Comparison of ENCODE assay signal across 7 mouse cellular contexts in genomic region chr7:139213751-139214150, GRCm38 (mm10). TPM values are rescaled to one million over a fixed set of nuclear protein-coding genes. Genes with fewer than 3 reads are reported as not detected.
DNase-seq lines count a peak whose midpoint lies in the region; ATAC-seq lines count a peak whose summit lies in the region.

No protein-coding gene starts in this region.

- H3K4me1 ChIP-seq in liver, embryonic 11.5 days (replicated peaks; ENCODE audit: control insufficient read depth, insufficient read depth, low read length), result no peaks in the 10 kb centered on the region
- peaks cover 13% of the 10 kb centered on the region for H3K4me1 ChIP-seq in forebrain, embryonic 12.5 days
- peaks cover 3% of the 10 kb centered on the region for H3K4me1 ChIP-seq in intestine, embryonic 16.5 days (ENCODE audit: control insufficient read depth, insufficient read depth, low read length)
- peaks cover 16% of the 10 kb centered on the region for H3K4me1 ChIP-seq in neural tube, embryonic 15.5 days

- H3K4me2 ChIP-seq in liver, embryonic 11.5 days, result peak overlapping the region; percentile 77
- H3K4me2 ChIP-seq in forebrain, embryonic 12.5 days, result peak overlapping the region; percentile 64
- peak overlapping the region; percentile 78 for H3K4me2 ChIP-seq in intestine, embryonic 16.5 days (ENCODE audit: low read depth, low read length)
- H3K4me2 ChIP-seq in neural tube, embryonic 15.5 days, result peak overlapping the region; percentile 67

- H3K27ac ChIP-seq in liver, embryonic 11.5 days (ENCODE audit: low read depth, low read length), result no peak overlapping the region
- H3K27ac ChIP-seq in forebrain, embryonic 12.5 days, result peak overlapping the region; percentile 83
- H3K27ac ChIP-seq in intestine, embryonic 16.5 days (ENCODE audit: low read length), result no peak overlapping the region
- peak overlapping the region; percentile 81 for H3K27ac ChIP-seq in neural tube, embryonic 15.5 days (replicated peaks)

- H3K9ac ChIP-seq in liver, embryonic 11.5 days (ENCODE audit: low read depth, low read length), result peak overlapping the region; percentile 59; the same call in 1 of the 2 replicates
- peak overlapping the region; percentile 52; the same call in 1 of the 2 replicates for H3K9ac ChIP-seq in forebrain, embryonic 12.5 days
- H3K9ac ChIP-seq in intestine, embryonic 16.5 days (ENCODE audit: low read depth, low read length), result peak overlapping the region; percentile 81
- H3K9ac ChIP-seq in neural tube, embryonic 15.5 days (replicated peaks), result peak overlapping the region; percentile 56

- WGBS in liver, embryonic 11.5 days, result 70% methylated on average over 3 of the region's 3 CpGs
- whole genome bisulfite sequencing in forebrain, embryonic 12.5 days, result 68% methylated on average over 3 of the region's 3 CpGs
- WGBS in intestine, embryonic 16.5 days, result 66% methylated on average over 3 of the region's 3 CpGs
- WGBS in neural tube, embryonic 15.5 days, result 63% methylated on average over 3 of the region's 3 CpGs

- no peaks in the 10 kb centered on the region for H3K27me3 ChIP-seq in liver, embryonic 11.5 days (replicated peaks; ENCODE audit: control insufficient read depth, insufficient read depth, low read length)
- H3K27me3 ChIP-seq in forebrain, embryonic 12.5 days, result no peaks in the 10 kb centered on the region
- H3K27me3 ChIP-seq in intestine, embryonic 16.5 days (replicated peaks; ENCODE audit: control insufficient read depth, insufficient read depth, low read length), result no peaks in the 10 kb centered on the region
- no peaks in the 10 kb centered on the region for H3K27me3 ChIP-seq in neural tube, embryonic 15.5 days (replicated peaks)

- H3K4me3 ChIP-seq in liver, embryonic 11.5 days (ENCODE audit: low read depth, low read length), result peak overlapping the region; percentile 66; the same call in 1 of the 2 replicates
- peak overlapping the region; percentile 46 for H3K4me3 ChIP-seq in forebrain, embryonic 12.5 days (replicated peaks)
- peak overlapping the region; percentile 68 for H3K4me3 ChIP-seq in intestine, embryonic 16.5 days (ENCODE audit: low read length)
- H3K4me3 ChIP-seq in neural tube, embryonic 15.5 days (replicated peaks), result peak overlapping the region; percentile 62

- no peaks in the 10 kb centered on the region for H3K9me3 ChIP-seq in liver, embryonic 11.5 days (ENCODE audit: control insufficient read depth, low read length)
- H3K9me3 ChIP-seq in forebrain, embryonic 12.5 days, result no peaks in the 10 kb centered on the region
- H3K9me3 ChIP-seq in intestine, embryonic 16.5 days (ENCODE audit: control insufficient read depth, low read length), result no peaks in the 10 kb centered on the region
- H3K9me3 ChIP-seq in neural tube, embryonic 15.5 days (replicated peaks), result no peaks in the 10 kb centered on the region

- ATAC-seq in liver, embryonic 11.5 days (replicated peaks; ENCODE audit: low FRiP score), result no peak
- ATAC-seq in forebrain, embryonic 12.5 days (ENCODE audit: low FRiP score), result peak; percentile 17
- no peak for ATAC-seq in intestine, embryonic 16.5 days
- peak; percentile 4; the same call in 1 of the 2 replicates for ATAC-seq in neural tube, embryonic 15.5 days (ENCODE audit: low FRiP score)
- no peak for ATAC-seq in CD4-positive, CD25-positive, alpha-beta regulatory T cell, adult 4 months
- ATAC-seq in megakaryocyte progenitor cell, adult 5-6 weeks (replicated peaks; ENCODE audit: poor library complexity), result no peak

- no peaks in the 10 kb centered on the region for H3K36me3 ChIP-seq in liver, embryonic 11.5 days (ENCODE audit: control insufficient read depth, insufficient read depth, low read length)
- H3K36me3 ChIP-seq in forebrain, embryonic 12.5 days (replicated peaks), result no peaks in the 10 kb centered on the region
- no peaks in the 10 kb centered on the region for H3K36me3 ChIP-seq in intestine, embryonic 16.5 days (ENCODE audit: control insufficient read depth, insufficient read depth, low read length)
- no peaks in the 10 kb centered on the region for H3K36me3 ChIP-seq in neural tube, embryonic 15.5 days

- peak; percentile 28 for DNase-seq in liver, embryonic 11.5 days (ENCODE audit: low spot score)
- no peak for DNase-seq in liver

RNA-seq across cellular contexts. Expression of gene Stk32c, which starts 0.6 kb away (rescaled TPM):
- polyA plus RNA-seq in liver, embryonic 11.5 days (2014; fragmentation: Nextera tagmentation; extraction: Ambion mirVana), result 0.19 TPM in 1 of 2 replicates, not detected in the other
- polyA plus RNA-seq in forebrain, embryonic 12.5 days (2016; fragmentation: Nextera tagmentation; extraction: Ambion mirVana), result 0.46 and 0.62 TPM in 2 replicates
- polyA plus RNA-seq in intestine, embryonic 16.5 days (2015; fragmentation: Nextera tagmentation; extraction: Ambion mirVana), result 0.10 and 0.15 TPM in 2 replicates
- 2.5 TPM in 2 replicates for polyA plus RNA-seq in neural tube, embryonic 15.5 days (2015; fragmentation: Nextera tagmentation; extraction: Ambion mirVana)
- polyA plus RNA-seq in CD4-positive, CD25-positive, alpha-beta regulatory T cell, adult 4 months (2017; shearing (Covaris generic)), result under 1 TPM in 1 of 2 experiments, not detected in 1; 0.43 TPM
- total RNA-seq in megakaryocyte progenitor cell, adult 5-6 weeks (2015), result not detected in 2 replicates
- not detected in 2 replicates for total RNA-seq in megakaryocyte progenitor cell, adult 5-6 weeks (2017)

RNA-seq across cellular contexts. Expression of gene Lrrc27, which starts 1.0 kb away (rescaled TPM):
- 2.2 and 2.6 TPM in 2 replicates for polyA plus RNA-seq in liver, embryonic 11.5 days (2014; fragmentation: Nextera tagmentation; extraction: Ambion mirVana)
- polyA plus RNA-seq in forebrain, embryonic 12.5 days (2016; fragmentation: Nextera tagmentation; extraction: Ambion mirVana), result 5.1 and 6.0 TPM in 2 replicates
- polyA plus RNA-seq in intestine, embryonic 16.5 days (2015; fragmentation: Nextera tagmentation; extraction: Ambion mirVana), result 4.0 and 4.4 TPM in 2 replicates
- 4.4 and 5.1 TPM in 2 replicates for polyA plus RNA-seq in neural tube, embryonic 15.5 days (2015; fragmentation: Nextera tagmentation; extraction: Ambion mirVana)
- polyA plus RNA-seq in CD4-positive, CD25-positive, alpha-beta regulatory T cell, adult 4 months (2017; shearing (Covaris generic)), result 1 to 10 TPM; 4.4 to 4.8 TPM
- 1.2 and 2.0 TPM in 2 replicates for total RNA-seq in megakaryocyte progenitor cell, adult 5-6 weeks (2015)
- 1.4 and 2.1 TPM in 2 replicates for total RNA-seq in megakaryocyte progenitor cell, adult 5-6 weeks (2017)

RNA-seq across cellular contexts. Expression of gene Pwwp2b, which starts 34.5 kb away (rescaled TPM):
- polyA plus RNA-seq in liver, embryonic 11.5 days (2014; fragmentation: Nextera tagmentation; extraction: Ambion mirVana), result 3.3 and 3.5 TPM in 2 replicates
- 4.0 and 4.8 TPM in 2 replicates for polyA plus RNA-seq in forebrain, embryonic 12.5 days (2016; fragmentation: Nextera tagmentation; extraction: Ambion mirVana)
- 24.3 and 26.1 TPM in 2 replicates for polyA plus RNA-seq in intestine, embryonic 16.5 days (2015; fragmentation: Nextera tagmentation; extraction: Ambion mirVana)
- polyA plus RNA-seq in neural tube, embryonic 15.5 days (2015; fragmentation: Nextera tagmentation; extraction: Ambion mirVana), result 5.8 and 8.4 TPM in 2 replicates
- polyA plus RNA-seq in CD4-positive, CD25-positive, alpha-beta regulatory T cell, adult 4 months (2017; shearing (Covaris generic)), result 1 to 10 TPM; 2.0 to 5.6 TPM
- 3.7 and 4.6 TPM in 2 replicates for total RNA-seq in megakaryocyte progenitor cell, adult 5-6 weeks (2015)
- total RNA-seq in megakaryocyte progenitor cell, adult 5-6 weeks (2017), result 2.5 and 4.7 TPM in 2 replicates

Comparison
In these comparisons a context has a peak if more than half of its experiments do, and no peak if none do; other contexts are left out.
1. ATAC-seq: peak in forebrain, embryonic 12.5 days (single experiment) and neural tube, embryonic 15.5 days (single experiment); none in liver, embryonic 11.5 days (single experiment), intestine, embryonic 16.5 days (single experiment), CD4-positive, CD25-positive, alpha-beta regulatory T cell, adult 4 months (single experiment) and megakaryocyte progenitor cell, adult 5-6 weeks (single experiment).
2. H3K27ac ChIP-seq: peak in forebrain, embryonic 12.5 days (single experiment) and neural tube, embryonic 15.5 days (single experiment); none in liver, embryonic 11.5 days (single experiment) and intestine, embryonic 16.5 days (single experiment).
3. Peak in every context shown above with its lines, with median percentiles within 50 percentile points of each other: H3K4me2 ChIP-seq, H3K4me3 ChIP-seq and H3K9ac ChIP-seq.